Mouse (Mus musculus) layer of hippocampus, postnatal 36 days (tissue): Measurements from ENCODE around the gene Ptpre. TPM values are rescaled to one million over a fixed set of nuclear protein-coding genes. Genes with fewer than 3 reads are reported as not detected.
A peak's percentile ranks its signal among the peaks of the same experiment; 100 is the strongest.

Experiments used
- DNase-seq, 2 experiments: peaks; one replicate each; pipeline ENCODE4 v3.0.0; 2022
- total RNA-seq, 2 experiments: library from RNA; stranded (reverse); gene quantifications; 2 replicates each; pipeline ENCODE4 v1.2.3; 2021

The Ptpre gene
- total RNA-seq, 2 experiments from 2014 or later: 47.0 to 53.8 TPM

DNA sequence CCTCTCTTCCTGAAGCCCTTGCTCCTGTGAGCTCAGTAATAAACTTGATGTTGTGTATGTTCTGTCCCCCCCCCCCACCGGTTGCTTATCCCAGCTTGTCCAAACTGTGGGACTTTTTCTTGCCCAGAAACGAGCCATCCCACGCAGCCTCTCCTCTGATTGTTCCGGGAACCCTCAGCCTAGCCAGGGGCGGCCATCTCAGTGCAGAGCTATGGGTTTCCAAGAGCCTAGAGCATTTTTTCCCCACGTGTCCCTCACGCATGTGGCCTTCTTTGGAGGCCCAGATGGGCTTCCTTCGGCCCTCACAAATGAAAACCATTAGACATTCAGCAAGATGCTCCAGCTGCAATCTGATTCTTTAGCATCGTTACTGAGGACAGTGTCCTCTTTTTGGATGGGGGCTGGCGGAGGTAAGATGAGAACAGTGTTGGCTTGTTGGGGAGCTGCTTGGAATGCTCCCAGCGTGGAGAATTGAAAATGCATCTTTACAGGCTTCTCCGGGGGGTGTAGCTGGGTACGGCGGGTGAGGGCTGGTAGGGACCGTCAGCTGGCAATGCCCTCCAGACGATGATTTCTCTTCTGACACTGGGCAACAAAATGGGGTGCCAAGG is 41.5 kb downstream of the Ptpre start:
- no peak for DNase-seq

DNA sequence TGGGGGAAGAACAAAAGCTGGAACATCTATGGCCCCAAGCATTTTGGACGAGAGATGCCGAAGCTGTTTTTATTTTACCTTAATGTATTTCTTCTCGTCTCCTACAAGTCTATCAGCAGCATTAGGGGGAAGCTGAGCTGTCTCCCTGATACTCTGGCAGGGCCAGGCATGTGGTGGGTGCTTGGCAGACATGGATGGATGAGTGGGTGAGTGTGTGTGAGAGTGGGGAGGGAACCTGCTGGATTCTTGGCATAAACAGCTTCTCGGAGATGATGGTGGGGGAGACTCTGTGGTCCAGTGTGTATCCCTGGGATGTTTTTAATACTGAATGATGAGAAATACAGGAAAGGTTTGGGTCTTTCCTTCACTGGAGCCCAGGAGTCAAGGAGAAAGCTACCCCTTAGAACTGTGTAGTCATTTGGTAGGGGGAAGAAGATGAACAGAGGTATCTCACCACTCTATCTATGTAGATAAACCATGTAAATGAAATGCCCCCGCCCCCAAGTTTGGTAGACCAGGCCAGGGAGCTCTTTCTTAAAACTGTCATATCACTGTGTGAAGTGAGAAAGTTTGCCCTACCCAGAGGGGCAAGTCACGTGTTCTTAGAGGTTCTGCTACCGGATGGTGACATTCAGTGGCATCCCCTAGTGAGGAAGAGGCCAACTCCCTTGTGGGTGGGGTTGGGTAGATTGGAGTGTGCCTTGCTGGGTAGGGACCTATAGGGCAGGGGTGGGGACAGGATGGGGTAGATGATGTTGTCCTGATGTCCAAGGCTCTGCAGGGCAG is 43.2 kb downstream of the Ptpre start:
- DNase-seq: peak; percentile 67 to 70

DNA sequence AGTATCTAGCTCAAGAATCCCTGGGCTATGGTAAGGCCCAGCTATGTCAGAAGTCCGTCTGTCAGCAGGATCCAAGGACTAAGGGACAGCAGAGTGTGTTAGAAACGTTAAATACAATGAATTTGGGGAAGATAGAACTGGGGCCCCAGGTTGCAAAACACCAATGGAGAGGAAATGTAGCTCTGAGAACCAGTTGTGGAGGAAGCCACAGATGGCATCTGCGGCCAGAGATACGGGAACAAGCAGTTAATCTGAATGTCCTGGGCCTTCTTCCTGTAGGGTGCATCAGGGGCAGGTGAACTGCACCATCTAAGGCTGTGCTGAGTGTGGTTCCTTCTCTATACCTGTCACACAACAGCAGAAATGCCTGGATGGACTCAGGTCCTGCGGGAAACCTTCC is 43.8 kb downstream of the Ptpre start:
- DNase-seq: no peak

DNA sequence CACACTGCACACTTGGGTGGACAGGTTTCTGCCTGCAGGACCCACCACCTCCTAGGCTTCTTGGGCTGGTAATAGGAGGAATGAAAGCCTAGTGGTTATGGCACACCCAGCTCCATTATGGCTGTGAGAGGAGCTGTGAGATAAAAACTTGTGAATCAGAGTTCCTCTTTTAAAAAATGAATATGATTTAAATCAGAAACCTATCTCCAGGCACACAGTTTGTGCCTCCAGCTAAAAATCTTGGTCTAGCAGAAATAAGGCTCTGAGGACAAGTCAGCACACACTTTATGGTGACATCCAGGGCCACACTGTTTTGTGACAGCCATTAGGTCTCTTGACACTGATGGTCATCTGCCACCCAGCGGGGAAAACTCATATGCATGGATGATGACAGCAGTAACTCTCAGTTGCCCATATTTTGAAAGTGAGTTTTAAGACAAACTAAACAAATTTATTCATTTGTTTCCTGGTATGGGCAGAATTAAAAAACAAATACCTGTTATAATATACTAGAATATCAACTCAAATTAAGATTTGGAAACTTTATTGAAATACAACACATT is 47.9 kb downstream of the Ptpre start:
- no peak for DNase-seq

DNA sequence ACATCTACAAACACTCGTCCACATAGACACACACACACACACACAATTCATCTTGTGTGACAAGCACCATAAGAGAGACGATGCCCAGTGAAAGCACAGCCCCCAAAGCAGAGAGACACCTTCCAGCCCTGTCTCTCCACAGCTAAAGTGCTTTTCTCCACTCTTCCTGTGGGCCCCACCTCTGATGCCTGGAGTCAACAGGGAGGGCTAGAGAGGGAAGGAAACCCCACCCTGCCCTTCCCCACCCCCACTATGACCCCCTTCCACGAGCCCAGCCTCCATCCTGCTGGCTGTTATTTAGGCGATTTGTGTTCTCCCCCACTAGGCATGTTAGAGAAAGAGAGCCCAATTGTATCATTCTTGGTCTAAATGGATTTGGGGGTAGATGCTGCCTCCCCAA is 49.1 kb downstream of the Ptpre start:
- no peak for DNase-seq

DNA sequence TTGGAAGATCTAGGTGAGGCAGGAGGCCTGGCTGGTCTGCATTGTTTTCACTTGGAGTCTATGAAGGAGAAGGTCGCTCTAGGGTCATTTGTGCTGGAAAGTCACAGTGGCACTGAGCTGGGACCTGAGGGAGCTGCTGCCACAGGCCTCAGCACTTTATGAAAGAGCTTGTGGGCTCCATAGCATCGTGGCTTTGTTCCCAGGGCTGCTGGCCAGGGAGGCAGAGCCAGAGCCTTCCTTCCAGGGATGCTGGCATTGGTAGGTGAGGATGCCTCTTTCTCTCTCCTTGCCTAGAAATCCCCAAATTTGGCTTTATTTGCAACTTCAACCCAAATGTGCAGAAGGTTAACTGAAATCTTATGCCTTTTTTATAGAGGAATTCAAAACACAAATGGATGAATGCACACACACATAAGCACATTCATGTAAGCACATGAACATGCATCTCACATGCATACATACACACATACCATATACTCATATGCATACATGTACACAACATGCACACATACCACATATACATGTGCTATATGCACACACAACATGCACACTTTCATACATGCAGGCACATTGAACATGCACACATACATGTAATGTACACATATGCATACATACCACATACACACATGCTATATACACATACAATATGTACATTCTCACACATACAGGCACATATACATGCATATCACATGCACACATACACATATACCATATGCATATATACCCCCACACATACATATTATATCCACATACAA is 50.7 kb downstream of the Ptpre start:
- no peak for DNase-seq

DNA sequence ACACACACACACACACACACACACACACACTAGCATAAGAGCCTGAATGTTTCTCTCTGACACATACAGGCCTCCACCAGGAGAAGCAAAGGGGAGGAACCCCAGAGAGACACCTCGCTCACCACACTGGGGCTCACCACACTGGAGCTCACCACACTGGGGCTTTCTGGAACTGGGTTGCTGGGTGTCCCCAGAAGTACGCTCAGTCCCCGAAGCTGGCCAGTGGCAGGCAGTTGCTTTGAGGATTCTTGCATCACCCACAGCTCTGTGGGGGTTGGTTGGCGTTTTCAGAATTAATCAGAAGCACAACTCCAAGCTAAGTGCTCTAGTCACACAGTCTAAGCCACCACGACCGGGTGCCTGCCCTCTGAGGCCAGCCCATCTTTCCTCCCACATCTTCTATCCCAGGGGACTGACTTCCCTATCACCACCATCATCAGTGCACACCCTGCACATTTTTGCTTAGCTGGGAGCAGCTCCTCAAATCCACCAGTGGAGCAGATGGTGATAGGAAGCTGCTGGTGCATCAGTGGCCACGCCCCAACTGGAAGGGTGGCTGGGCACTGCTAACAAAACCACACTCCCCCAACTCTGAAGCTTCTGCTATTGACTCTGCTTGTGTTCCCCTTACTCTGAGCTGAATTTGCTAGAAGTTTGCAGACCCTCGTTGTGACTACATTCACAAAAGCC is 51.5 kb downstream of the Ptpre start:
- no peak for DNase-seq

DNA sequence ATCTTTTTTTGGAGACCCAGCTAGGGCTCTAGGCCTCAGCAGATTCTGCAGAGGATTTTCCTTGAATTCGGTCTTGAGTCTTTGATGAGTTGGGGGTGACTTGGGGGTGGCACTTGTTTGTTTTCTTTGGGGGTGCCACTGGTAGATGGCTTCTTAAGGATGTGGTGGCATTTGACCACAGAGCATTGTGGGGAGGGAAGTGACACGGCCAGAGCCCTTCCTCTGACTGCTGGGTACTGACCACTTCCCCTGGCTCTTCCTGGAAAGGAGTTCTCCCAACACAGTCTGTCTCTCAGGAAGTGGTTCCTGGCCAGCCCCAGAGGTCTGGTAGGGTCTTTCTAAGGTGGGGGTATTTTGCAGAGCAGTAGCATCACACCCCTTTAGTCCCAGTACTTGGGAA is 54.2 kb downstream of the Ptpre start:
- DNase-seq: no peak

DNA sequence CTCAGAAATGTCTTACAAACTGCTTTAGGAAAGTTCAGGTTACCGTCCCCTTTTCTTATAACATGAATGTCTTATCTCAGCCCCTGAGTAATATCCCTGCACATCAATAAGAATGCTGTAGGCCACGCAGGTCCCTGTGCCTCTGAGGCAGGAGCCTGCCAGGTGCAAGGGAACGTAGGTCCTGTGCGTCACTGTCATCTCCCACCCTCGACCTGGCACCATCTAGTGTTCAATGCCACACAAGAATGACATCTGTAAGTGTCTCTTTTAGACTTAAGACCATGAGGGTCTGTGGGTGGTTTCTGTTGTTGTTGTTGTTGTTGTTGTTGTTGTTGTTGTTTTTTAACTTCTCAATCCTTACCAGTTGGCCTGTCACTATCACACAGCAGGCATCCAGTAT is 56.0 kb downstream of the Ptpre start:
- no peak for DNase-seq

DNA sequence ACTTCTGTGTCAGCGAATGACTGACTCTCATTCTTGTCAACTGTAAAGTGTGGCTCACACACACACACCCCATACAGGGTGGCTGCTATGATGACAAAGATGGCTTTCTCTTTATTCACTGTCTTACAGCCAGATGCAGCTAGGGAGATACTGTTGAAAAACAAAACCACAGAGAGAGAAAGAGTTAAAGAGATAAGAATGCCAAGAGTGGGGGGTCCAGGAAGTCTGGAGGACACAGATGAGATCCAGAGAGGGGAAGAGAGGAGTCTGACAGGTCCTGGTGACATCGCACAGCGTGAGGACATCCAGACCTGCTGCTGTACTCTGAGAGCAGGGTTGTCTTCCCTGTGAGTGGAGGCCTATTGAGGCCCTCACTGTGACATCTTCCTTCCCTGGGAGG is 56.5 kb downstream of the Ptpre start:
- DNase-seq: no peak

DNA sequence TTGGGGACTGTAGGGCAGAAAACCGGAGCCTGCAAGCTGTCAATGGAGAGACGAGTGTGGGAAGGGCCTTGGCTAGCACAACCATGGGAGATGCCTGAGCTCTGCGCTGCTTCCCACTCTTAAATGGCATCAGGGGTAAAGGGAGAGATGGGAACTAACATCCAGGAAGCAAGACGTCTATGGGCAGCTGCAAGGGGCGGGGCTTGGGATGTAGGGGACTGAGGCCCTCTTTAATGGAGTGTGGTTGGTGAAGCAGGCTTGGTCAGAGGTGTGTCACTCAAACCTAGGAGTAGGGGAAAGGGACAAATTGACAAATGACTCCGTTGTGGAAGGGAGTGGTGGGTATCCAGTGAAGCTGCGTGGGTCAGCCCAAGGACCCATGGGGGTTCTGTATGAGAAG is 57.4 kb downstream of the Ptpre start:
- DNase-seq: no peak

DNA sequence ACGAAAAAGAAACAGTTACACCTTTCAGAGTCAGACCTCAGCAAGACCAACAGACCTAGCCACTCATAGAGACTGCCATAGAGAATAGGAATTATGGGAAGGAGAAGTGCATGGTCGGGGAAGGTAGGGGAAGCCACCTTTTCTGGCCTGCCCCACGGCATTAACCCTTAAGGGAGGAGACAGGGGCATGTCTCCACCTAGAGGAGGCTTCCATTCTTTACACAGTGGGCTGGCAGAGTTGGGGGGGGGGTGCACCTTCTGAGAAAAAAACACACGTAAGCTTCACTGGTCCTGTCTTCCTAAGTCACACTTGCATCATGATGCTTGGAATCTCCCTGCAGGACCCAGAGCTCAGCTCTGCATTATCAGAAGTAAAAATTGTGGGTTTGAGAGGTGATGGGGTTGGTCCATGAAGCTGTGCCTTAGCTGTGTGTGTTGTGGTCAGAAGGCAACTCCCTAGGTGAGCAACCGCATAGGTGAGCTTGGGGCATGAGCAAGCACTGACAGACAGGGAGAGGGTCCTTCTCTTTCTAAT is 58.4 kb downstream of the Ptpre start:
- no peak for DNase-seq

DNA sequence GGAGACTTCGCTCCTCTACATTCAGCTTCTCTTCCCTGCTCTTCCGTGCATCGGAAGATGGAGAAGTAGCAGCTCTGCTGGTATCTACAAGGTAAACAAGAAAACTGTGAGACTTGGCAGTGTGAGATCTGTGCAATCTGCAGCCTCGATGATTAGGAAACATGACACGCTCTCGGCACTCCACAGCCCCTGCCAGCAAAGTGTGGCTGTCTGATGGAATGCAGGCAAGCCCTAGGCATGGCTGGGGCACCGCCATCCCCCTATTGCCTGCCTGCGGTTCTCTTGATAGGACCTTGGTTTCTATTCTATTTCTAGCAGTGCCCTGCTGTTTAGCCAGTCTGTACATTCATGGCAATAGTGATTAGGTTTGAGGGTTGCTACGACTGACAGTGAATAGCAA is 59.7 kb downstream of the Ptpre start:
- no peak for DNase-seq

DNA sequence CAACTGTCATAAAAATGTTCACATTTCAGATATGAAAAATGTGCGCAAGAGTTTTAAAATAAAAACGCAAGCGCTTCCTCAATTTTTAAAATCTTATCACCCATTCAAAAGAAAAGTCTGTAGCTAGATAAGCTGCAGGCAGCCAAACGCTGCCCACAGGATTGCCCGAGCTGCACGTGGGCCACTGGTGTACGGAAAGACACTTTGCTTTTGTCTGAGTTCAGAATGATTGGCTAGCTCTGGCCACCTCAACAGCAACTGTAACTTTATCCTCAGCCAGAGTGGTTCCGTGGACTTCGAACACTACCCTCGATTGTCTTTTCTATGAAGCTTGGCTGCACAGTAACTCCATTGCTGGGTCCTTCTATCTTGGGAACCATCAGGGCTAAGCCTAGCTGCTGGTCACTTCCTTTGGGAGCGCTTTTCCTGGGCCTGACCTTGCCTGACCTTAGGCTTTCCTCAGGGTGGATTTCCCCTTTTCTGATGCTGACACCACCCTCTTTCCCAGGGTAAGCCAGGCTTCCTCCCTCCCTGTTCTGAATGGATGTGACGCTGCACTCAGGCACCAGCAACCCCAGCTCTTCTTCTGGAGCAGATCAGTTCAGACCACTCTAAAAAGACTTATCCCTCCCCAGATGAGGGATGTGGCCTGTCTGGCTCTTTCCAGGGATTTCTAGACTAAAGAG is 60.5 kb downstream of the Ptpre start:
- DNase-seq: no peak

DNA sequence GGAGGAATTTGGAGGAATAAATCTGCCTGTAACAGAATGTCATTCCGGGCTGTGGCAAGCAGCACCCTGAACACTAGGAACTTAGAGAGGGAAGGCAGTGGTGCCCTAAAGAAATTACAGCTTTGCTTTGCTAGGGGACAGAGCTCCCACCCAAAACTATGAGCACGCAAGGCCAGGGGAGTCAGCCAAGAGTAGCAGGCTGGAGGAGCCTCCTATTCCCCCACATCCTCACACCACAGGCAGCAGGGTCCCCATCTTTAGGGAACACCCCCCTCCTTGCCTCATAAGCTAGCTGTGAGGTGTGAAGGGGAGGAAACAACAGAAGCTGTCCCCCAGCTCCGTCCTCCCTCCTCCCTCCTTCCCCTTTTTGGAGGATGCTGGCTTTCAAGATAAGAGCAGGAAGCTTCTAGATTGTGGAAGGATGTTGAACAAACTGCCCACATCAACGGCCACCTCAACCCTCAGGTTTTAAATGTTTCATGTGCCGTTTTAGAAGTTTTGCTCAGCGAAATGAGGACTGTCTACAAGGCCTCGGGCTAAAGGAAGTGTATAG is 61.1 kb downstream of the Ptpre start:
- DNase-seq: no peak

DNA sequence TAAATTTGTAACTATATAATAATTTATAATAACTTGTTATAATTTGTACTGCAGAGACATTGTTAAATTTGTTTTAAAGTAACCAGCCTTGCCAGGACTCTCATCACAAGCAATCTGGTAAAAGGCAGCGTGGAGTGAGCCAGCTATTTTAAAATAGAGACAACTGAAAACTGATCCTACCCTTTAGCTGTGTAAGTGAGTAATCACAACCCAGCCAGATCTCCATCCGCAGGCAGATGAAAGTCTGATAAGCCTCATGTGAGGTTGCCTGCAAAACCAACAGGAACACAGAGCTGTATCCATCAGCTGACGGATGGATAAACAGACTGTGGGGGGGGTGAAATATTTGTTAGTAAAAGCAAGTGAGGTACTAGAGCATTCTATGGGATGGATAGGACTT is 62.8 kb downstream of the Ptpre start:
- DNase-seq: no peak

DNA sequence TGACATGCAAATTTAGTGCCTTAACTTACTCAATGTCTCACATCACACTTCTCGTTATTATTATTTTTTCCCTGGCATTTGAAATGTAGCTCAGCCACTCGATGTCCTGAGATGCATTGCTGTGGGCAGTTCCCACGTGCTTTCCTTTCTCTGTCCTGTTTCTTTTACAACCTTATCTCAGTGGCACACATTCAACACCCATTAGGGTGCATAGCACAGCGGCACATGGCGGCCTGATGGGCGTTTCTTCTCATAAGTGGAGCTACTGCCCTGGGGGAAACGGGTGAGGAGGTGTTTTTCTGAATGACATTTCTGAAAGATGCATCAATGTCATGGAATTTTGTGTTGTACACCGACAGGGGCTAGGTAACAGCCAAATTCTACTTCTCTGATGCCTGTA is 64.3 kb downstream of the Ptpre start:
- DNase-seq: no peak

DNA sequence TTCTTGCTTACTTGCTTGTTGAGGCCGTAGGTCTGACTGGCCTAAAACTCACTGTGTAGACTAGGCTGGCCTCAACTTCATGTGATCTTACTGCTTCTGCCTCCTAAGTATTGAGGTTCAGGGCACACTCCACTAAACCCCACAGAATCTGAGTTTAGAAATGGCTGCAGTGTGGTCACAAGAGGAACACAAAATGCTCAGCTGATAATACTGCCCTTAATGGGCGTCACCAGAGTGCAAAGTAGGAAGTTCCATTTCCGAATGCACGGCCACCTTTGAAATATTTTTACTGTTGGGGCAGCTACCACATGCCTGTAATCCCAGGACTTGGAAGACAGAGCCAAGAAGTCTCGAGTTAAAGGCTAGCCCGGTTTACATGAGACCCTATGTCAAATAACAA is 65.0 kb downstream of the Ptpre start:
- DNase-seq: no peak

DNA sequence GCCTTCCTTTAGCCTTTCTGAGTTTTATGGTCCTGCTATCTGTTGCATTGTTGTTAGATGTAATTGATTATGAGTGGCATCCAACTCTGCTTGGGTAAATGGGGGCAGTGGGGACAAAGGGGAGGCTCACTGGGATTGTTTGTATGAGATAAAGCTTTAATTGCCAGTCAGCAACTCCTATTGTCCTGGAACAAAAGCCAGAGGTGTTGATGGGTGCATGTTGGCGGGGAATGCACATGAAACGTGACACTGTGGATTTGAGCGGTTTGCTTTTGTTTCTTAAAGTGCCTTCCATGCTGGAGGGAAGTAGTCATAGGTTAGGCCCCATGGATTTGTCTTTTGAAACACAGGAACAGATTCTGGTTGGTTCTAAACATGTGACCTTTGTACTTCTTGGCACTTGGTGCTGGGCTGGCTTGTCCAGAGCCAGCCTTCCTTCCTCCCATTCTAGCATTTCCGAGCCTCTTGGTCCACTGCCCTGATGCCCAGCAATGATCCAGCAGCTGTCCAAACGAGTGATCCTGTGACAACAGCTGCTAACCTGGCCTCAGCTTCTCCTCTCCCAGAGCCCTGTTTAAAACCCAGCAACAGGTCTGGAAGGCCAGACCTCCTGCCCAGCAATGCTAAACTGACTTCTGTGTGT is 65.7 kb downstream of the Ptpre start:
- DNase-seq: no peak

DNA sequence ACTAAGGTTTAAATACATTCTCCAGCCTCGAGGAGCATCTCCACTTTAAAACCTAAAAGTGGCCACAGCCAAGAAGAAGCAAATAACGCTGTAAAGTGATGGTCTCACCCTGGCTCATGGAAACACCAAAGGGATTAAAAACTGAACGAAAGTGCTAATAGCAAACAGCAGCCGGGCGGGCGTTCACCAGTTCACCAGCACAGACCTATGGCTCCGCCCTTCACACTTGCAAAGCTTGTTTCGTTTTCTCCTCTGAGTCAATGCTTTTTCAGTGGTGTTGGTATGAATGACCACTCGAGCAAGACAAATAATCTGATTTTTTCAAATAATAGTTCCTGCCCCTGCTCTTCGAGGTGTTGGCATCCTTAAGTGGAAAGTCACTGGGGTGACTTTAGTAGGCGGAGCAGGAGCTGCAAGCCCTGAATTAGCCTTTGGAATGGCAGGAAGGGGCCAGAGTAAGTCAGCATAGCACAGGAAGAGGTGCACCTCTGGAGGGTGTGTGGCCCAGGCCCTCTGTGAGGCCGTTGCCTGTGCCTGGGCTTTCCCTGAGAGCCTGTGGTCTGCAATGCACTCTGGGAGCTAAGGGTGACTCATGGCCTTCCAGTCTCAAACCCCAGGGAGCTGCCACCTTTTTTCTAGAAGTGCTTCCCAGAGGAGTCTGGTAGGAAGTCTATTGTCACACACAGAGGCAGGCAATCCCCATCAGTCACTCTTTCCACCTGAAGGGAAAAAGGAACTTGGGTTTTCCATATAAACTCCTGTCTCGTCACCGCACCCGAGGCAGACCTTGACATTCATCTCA is 67.9 kb downstream of the Ptpre start:
- no peak for DNase-seq

DNA sequence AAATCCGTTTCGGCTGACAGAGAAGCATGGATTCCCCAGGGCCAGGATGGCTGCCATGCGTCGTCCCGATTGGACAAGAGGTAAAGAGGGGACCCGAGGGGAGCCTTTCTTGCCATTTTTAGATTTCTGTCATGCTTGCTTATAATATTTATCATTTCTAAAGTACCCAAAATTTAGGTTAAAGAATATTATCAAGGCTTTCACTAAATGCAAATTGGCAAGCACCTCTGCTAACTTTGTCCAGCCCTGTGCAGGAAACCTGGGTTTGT is 68.5 kb downstream of the Ptpre start:
- DNase-seq: no peak
